Mouse (Mus musculus) cerebellum, postnatal 25 days (tissue): ENCODE results near the gene Galr3.
A peak's percentile ranks its signal among the peaks of the same experiment; 100 is the strongest.
"Not testable (repeated sequence)": the region's sequence is repeated elsewhere in the genome, so short reads cannot be mapped to it uniquely, and the experiment has no call there.

ENCODE experiments used
- DNase-seq, 2 experiments: peaks; one replicate each; pipeline ENCODE4 v3.0.0; 2021; ENCODE audit warnings: mixed read lengths in 2 of 2

The Galr3 gene

DNA sequence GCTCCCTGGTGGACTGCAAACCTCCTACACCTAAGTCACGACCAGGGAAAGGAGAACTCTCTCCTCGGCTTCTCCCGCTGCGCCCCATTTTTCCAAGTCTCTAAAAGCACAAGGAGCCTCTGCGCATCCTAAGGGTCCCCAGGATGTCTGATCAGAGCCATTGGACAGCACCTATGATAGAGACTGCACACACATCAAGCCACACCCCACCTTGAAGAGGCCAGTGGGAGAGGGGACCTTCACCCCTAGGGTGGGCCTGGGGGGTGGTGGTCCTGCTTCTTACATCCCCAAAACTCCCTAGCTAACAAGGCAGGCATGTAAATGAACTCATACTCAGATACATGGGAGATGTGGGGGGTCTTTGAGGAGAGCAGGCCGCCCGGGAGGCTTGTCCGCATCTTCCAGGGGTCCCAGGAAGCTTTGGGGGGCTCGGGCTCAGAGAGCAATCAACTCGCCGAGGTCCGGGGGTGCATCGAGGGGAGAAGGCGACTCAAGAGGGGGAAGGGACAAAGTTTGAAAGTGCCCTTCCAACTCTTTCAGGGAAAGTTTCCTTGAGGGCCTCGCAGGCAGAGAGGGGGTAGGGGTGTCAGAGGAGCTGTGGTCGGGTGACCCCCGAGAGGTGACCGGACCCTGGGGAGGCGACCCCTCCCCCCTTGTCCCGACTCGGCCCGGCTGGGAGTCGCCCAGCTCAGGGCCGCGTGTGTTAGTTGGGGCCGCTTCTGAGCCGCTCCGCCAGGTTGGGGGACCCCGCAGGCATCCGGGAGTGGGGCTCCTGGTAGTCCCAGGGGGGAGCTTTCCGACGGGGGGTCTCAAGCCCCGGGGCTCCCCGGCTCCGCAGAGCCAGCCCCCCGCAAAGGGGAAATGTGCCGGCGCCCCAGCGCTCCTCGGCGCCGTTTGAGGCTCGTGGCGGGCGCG lies 14.1 kb upstream of the Galr3 start:
- peak; percentile 42 to 69 for DNase-seq

GRCm38 (mm10) chr15:79028237-79028738 lies 13.4 kb upstream of the Galr3 start, which contains the start of gene H1f0:
Gene H1f0 (plus strand): TSS chr15:79028450.
- peak; percentile 99 for DNase-seq

GRCm38 (mm10) chr15:79028823-79029484 lies 12.7 kb upstream of the Galr3 start:
- DNase-seq, result no peak

DNA sequence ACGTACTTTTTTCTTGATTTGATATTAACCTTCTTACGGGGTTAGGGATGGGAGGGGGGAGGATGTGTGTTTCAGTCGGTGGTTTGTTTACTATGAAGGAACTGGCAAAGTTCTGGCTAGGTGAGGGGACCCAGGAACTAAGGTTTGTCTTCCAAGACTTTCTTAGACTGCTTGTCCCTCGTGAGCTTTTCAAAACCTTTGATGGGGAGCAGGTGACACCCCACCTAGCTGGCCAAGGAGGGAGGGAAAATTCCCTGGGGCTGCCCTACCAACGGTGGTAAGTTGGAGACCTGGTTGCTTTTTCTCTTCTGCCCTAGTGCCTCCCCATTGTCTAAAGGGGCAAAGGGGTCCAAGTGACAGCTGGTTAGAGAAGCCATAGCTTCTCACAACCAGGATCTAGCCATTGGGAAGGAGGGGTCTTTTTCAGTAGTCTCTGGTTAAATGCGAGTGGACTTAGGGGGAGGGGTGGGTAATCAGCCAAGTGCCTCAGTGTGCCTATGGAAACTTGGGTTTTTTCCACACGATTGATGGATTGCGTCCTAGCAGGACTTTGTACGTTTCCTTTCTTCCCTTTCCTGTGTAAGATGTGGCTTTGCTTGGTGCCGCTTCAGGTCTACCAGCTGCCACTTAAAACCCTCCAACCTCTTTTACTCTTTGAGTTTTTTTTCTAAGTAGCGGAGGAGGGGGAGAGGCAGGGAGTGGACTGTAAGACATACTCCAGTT lies 12.0 kb upstream of the Galr3 start:
- DNase-seq, result peak in 1 of 2 experiments; percentile 39

GRCm38 (mm10) chr15:79030551-79031435 lies 10.9 kb upstream of the Galr3 start:
- peak; percentile 89 to 93 for DNase-seq

DNA sequence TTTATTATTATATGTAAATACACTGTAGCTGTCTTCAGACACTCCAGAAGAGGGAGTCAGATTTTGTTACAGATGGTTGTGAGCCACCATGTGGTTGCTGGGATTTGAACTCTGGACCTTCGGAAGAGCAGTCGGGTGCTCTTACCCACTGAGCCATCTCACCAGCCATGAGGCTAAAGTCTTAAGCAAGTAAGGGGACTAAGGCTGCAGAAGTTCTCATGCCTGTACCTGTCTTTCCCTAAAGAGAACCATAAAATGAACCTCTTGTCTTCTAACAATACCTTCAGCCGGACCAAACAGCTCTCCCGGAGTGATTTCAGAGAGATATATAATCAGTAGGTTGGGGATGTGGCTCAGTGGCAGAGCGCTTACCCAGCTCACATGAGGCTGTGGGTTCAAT lies 9.8 kb upstream of the Galr3 start:
- DNase-seq, result not testable (repeated sequence)

GRCm38 (mm10) chr15:79037913-79038328 lies 3.8 kb upstream of the Galr3 start:
- peak; percentile 87 to 92 for DNase-seq

DNA sequence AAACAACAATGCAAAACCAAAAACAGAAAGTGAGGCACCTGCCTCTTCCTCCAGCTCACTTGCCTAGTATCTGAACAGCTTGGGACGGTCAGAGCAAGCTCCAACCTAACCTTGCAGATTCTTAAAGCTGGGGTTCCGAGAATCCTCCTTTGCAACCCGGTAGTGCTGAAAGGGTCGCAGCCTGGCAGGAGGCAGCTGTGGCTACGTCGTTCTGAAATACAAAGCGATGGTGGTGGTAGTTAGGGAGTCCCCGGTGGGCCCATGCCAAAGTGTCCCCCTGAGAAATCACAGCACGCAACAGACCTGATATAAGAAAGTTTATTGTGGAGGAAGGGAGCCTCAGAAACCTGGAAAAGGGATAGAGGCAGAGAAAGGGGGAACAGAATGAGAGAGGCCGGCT lies 3.4 kb upstream of the Galr3 start:
- no peak for DNase-seq

DNA sequence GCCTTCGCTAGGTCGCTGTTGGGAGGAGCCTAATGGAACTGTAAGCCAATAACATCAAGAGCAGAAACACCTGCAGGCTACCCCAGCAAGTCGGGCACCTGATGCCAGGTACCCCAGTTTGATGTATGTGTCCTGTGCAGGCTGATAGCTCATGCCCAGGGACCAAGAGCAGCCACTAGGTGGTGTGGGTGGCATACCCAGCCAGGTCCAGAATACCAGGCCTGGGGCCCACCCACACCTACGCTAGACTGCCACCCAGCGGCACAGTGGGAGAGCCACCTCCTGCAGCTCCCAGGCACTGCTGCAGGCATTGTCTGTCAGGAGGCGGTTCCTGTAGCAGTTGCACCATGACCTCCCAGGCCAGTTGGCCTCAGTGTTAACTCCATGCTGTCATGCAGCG lies 2.8 kb upstream of the Galr3 start:
- DNase-seq, result peak; percentile 62 to 74

- DNase-seq, result no peak
Observed at GRCm38 (mm10) chr15:79040501-79041416, 926 bp upstream of the Galr3 start.

- peak; percentile 68 to 71 for DNase-seq
Observed at GRCm38 (mm10) chr15:79042721-79043491, 1.2 kb downstream of the Galr3 start.

DNA sequence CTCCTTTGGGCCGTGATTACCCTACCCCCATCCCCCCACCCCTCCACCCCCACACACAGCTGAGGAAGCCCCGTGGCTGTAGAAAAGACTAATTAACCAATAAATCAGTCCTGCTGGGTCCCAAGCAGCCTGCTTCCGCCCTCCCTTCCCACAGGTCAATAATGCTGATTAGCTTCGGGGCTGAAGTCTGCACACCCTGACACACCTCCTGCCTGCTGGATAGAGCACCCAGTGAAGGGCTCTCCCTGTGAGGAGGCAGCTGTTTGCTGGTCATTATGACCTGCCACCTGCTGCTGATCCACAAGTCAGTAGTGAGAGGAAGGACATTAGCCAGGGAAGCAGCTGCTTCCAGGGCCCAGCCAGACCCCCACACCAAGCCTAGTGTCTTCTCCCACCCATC lies 3.2 kb downstream of the Galr3 start:
- DNase-seq, result no peak

- DNase-seq, result peak; percentile 41 to 56
Observed at GRCm38 (mm10) chr15:79048186-79048585, 6.5 kb downstream of the Galr3 start.

DNA sequence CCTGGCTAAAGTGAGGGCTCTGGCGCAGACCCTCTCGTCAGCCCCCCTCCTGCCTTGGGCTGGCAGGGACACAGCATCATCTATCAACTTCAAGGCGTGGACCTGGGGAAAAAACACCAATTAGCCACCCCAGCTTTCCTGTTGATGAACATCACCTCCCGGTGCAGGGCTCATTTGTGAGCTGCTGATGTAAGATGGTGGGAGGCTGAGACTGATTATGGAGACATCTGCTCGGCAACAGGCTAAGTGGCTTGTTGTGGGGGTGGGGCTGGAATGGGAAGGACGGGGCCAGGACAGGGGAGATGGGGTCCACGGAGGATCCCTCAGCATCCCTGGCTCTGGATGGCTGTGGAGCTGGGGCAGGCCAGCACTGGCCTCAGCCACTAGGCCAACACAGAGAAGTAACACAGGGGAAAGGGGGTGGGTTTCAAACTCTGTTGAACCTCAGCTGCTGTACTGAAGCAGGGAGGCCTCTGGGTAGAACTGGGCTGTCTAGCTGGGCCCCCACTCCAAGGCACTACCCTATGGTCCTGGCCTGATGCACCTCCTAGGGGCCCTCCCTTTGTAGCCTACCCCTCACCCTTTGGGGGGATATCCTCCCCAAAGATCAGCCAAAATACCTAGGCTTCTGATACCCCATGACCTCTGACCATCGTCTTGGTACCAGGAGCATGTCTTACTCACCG lies 8.6 kb downstream of the Galr3 start:
- no peak for DNase-seq

DNA sequence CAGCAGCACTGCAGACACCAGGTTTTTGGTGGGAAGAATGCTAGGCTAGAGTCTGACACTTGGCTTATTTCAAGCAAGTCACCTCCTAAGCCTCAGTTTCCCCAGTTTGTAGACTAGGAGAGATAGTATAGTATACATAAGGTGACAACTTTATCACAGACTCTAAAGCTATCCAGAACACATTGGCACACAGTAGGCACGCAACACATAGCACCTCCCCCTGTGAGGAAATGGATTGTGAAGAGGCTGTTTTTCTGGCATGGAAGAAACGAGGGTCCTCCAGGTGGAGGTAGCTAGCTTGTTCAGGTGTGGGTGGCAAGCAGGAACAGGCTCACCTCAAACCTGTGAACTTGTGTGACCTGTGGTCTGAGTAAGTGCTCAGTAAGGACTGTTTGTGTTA lies 9.3 kb downstream of the Galr3 start:
- no peak for DNase-seq

- no peak for DNase-seq
Observed at GRCm38 (mm10) chr15:79051461-79052360, 10.0 kb downstream of the Galr3 start.

GRCm38 (mm10) chr15:79052366-79052765 lies 10.7 kb downstream of the Galr3 start:
- no peak for DNase-seq

DNA sequence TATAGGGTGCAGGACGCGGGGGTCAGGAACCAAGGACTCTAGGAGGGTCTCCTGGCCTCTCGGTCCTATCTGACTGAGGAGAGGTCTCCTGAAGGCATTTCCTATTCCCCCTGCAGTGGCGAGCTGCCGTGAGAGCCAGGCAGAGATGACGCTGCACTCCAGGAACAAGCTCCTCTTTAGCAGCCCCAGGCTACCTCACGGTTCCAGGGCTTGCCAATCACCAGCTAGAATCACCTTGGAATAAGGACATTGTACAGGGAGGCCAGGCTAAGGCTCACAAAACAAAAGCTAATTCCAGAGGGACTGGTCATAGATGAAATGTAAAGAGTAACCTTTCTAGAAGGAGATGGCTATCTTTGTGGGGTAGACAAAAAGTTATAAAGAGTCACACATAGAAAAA lies 14.9 kb downstream of the Galr3 start:
- DNase-seq, result no peak
